Mouse (Mus musculus) frontal cortex, postnatal 36 days (tissue): ENCODE results near the gene Ep300.
"Not testable (repeated sequence)": the region's sequence is repeated elsewhere in the genome, so short reads cannot be mapped to it uniquely, and the experiment has no call there.

Source experiments
- DNase-seq, 2 experiments: peaks; one replicate each; pipeline ENCODE4 v3.0.0; 2022; ENCODE audit warnings: low spot score in 2 of 2

Gene Ep300

GRCm38 (mm10) chr15:81700601-81701000, 115.5 kb downstream of the Ep300 start:
- DNase-seq, result no peak

GRCm38 (mm10) chr15:81701350-81701749, 116.2 kb downstream of the Ep300 start:
- not testable (repeated sequence) for DNase-seq
